Mouse (Mus musculus) layer of hippocampus, postnatal 10 days (tissue): ENCODE data around the gene Was. TPM values are rescaled to one million over a fixed set of nuclear protein-coding genes. Genes with fewer than 3 reads are reported as not detected.
"Not testable (repeated sequence)": the region's sequence is repeated elsewhere in the genome, so short reads cannot be mapped to it uniquely, and the experiment has no call there.

Source experiments
- DNase-seq, 2 experiments: peaks; one replicate each; pipeline ENCODE4 v3.0.0; 2021; ENCODE audit warnings: low spot score in 2 of 2
- total RNA-seq, 2 experiments: library from RNA; stranded (reverse); gene quantifications; 2 replicates each; pipeline ENCODE4 v1.2.3; 2021

The Was gene
- total RNA-seq, 2 experiments from 2014 or later = 1.2 to 1.7 TPM

GRCm38 (mm10) chrX:8074430-8075014 is 15.8 kb downstream of the Was start, which contains the start of gene Suv39h1:
TSS of gene Suv39h1 (minus strand) at chrX:8074760.
- peak; percentile 83 to 87 for DNase-seq

- DNase-seq = peak; percentile 21 to 38
Observed at GRCm38 (mm10) chrX:8073881-8074429, 16.3 kb downstream of the Was start.

- DNase-seq = no peak
Observed at GRCm38 (mm10) chrX:8069166-8069565, 21.1 kb downstream of the Was start.

- DNase-seq = not testable (repeated sequence)
Observed at GRCm38 (mm10) chrX:8051044-8051781, 39.1 kb downstream of the Was start.

GRCm38 (mm10) chrX:8033009-8033408 is 57.3 kb downstream of the Was start:
- DNase-seq = no peak

Other genes starting within 250 kb of the Was start
- 10 to 100 TPM; 67.3 to 67.8 TPM for gene Otud5, start 249.1 kb downstream of the Was start, total RNA-seq
- gene Pim2, start 212.2 kb downstream of the Was start, total RNA-seq = 10 to 100 TPM; 39.1 to 39.9 TPM
- 10 to 100 TPM; 46.7 to 47.4 TPM for gene Slc35a2, start 206.5 kb downstream of the Was start, total RNA-seq
- 10 to 100 TPM; 79.4 to 87.7 TPM for gene Pqbp1, start 191.2 kb downstream of the Was start, total RNA-seq
- gene Timm17b, start 191.1 kb downstream of the Was start, total RNA-seq = 10 to 100 TPM; 31.8 to 33.2 TPM
- not detected for gene Gm10491, start 182.7 kb downstream of the Was start, total RNA-seq
- not detected for gene Gm10490, start 181.0 kb downstream of the Was start, total RNA-seq
- gene Pcsk1n, start 170.7 kb downstream of the Was start, total RNA-seq = 100 to 1,000 TPM; 307 to 355 TPM
- gene Eras, start 161.9 kb downstream of the Was start, total RNA-seq = not detected
- 10 to 100 TPM; 59.2 to 60.6 TPM for gene Hdac6, start 142.6 kb downstream of the Was start, total RNA-seq
- not detected for gene Gata1, start 112.4 kb downstream of the Was start, total RNA-seq
- 1 to 10 TPM in 1 of 2 experiments, under 1 TPM in 1; 0.78 to 1.2 TPM for gene Glod5, start 72.0 kb downstream of the Was start, total RNA-seq
- gene Suv39h1, start 15.7 kb downstream of the Was start, total RNA-seq = 10 to 100 TPM; 30.4 to 30.7 TPM
- gene Wdr13, start 42.4 kb upstream of the Was start, total RNA-seq = 100 to 1,000 TPM; 219 to 231 TPM
- gene Rbm3, start 55.4 kb upstream of the Was start, total RNA-seq = 100 to 1,000 TPM; 248 to 315 TPM
- gene Tbc1d25, start 85.7 kb upstream of the Was start, total RNA-seq = 10 to 100 TPM; 15.1 to 16.0 TPM
- gene Ebp, start 103.0 kb upstream of the Was start, total RNA-seq = 10 to 100 TPM; 26.8 to 27.7 TPM
- gene Porcn, start 116.0 kb upstream of the Was start, total RNA-seq = 10 to 100 TPM; 68.4 to 75.2 TPM
- gene Ftsj1, start 161.9 kb upstream of the Was start, total RNA-seq = 10 to 100 TPM; 24.0 to 27.7 TPM
- 10 to 100 TPM; 17.6 to 28.1 TPM for gene Slc38a5, start 180.6 kb upstream of the Was start, total RNA-seq
- not detected for gene Ssxb10, start 236.9 kb upstream of the Was start, total RNA-seq